Mouse (Mus musculus): ENCODE data around the gene Acoxl.
"Not testable (repeated sequence)": the region's sequence is repeated elsewhere in the genome, so short reads cannot be mapped to it uniquely, and the experiment has no call there.

The Acoxl gene

GRCm38 (mm10) chr2:128078859-128079258 lies 240.2 kb downstream of the Acoxl start:
- no peak for DNase-seq (ENCODE audit: low spot score in 2 of 2)

- DNase-seq (ENCODE audit: low spot score in 2 of 2): no peak
Observed at GRCm38 (mm10) chr2:128079316-128079715, 240.6 kb downstream of the Acoxl start.

- no peak for DNase-seq (ENCODE audit: low spot score in 2 of 2)
Observed at GRCm38 (mm10) chr2:128083844-128084243, 245.2 kb downstream of the Acoxl start.

GRCm38 (mm10) chr2:128084607-128085006 lies 245.9 kb downstream of the Acoxl start:
- DNase-seq (ENCODE audit: low spot score in 2 of 2): no peak

- DNase-seq (ENCODE audit: low spot score in 2 of 2): no peak
Observed at GRCm38 (mm10) chr2:128085481-128085880, 246.8 kb downstream of the Acoxl start.

GRCm38 (mm10) chr2:128086301-128086886 lies 247.7 kb downstream of the Acoxl start:
- DNase-seq (ENCODE audit: low spot score in 2 of 2): no peak

GRCm38 (mm10) chr2:128086996-128087526 lies 248.4 kb downstream of the Acoxl start:
- DNase-seq (ENCODE audit: low spot score in 2 of 2): no peak

GRCm38 (mm10) chr2:128087798-128088545 lies 249.3 kb downstream of the Acoxl start:
- no peak for DNase-seq (ENCODE audit: low spot score in 2 of 2)

- no peak for DNase-seq (ENCODE audit: low spot score in 2 of 2)
Observed at GRCm38 (mm10) chr2:128090283-128090885, 251.7 kb downstream of the Acoxl start.

- peak in 1 of 2 experiments; percentile 44 for DNase-seq (ENCODE audit: low spot score in 2 of 2)
Observed at GRCm38 (mm10) chr2:128091431-128092369, 253.0 kb downstream of the Acoxl start.

- no peak for DNase-seq (ENCODE audit: low spot score in 2 of 2)
Observed at GRCm38 (mm10) chr2:128092451-128092850, 253.8 kb downstream of the Acoxl start.

GRCm38 (mm10) chr2:128094196-128094595 lies 255.5 kb downstream of the Acoxl start:
- peak in 1 of 2 experiments; percentile 39 for DNase-seq (ENCODE audit: low spot score in 2 of 2)

- no peak for DNase-seq (ENCODE audit: low spot score in 2 of 2)
Observed at GRCm38 (mm10) chr2:128094602-128095001, 255.9 kb downstream of the Acoxl start.

- DNase-seq (ENCODE audit: low spot score in 2 of 2): no peak
Observed at GRCm38 (mm10) chr2:128095270-128095669, 256.6 kb downstream of the Acoxl start.

GRCm38 (mm10) chr2:128096070-128096469 lies 257.4 kb downstream of the Acoxl start:
- no peak for DNase-seq (ENCODE audit: low spot score in 2 of 2)

- DNase-seq (ENCODE audit: low spot score in 2 of 2): not testable (repeated sequence)
Observed at GRCm38 (mm10) chr2:128098118-128098517, 259.4 kb downstream of the Acoxl start.

- no peak for DNase-seq (ENCODE audit: low spot score in 2 of 2)
Observed at GRCm38 (mm10) chr2:128102086-128102485, 263.4 kb downstream of the Acoxl start.

GRCm38 (mm10) chr2:128104815-128105214 lies 266.1 kb downstream of the Acoxl start:
- no peak for DNase-seq (ENCODE audit: low spot score in 2 of 2)

GRCm38 (mm10) chr2:128105651-128106050 lies 267.0 kb downstream of the Acoxl start:
- DNase-seq (ENCODE audit: low spot score in 2 of 2): no peak

- no peak for DNase-seq (ENCODE audit: low spot score in 2 of 2)
Observed at GRCm38 (mm10) chr2:128111537-128111936, 272.9 kb downstream of the Acoxl start.

GRCm38 (mm10) chr2:128114621-128115020 lies 275.9 kb downstream of the Acoxl start:
- DNase-seq (ENCODE audit: low spot score in 2 of 2): no peak

GRCm38 (mm10) chr2:128115579-128115978 lies 276.9 kb downstream of the Acoxl start:
- no peak for DNase-seq (ENCODE audit: low spot score in 2 of 2)

Data from natural killer cell, adult 2 months (primary cell).